Mouse (Mus musculus): Measurements from ENCODE around the gene Olfr1120. TPM values are rescaled to one million over a fixed set of nuclear protein-coding genes. Genes with fewer than 3 reads are reported as not detected.
"Not testable (repeated sequence)": the region's sequence is repeated elsewhere in the genome, so short reads cannot be mapped to it uniquely, and the experiment has no call there.

Olfr1120 gene
- polyA plus RNA-seq (2015; fragmentation: Nextera tagmentation; extraction: Ambion mirVana) = not detected in 2 replicates

- no peak for TF ChIP-seq CTCF (IDR thresholded peaks at IDR 0.05; ENCODE audit: low read depth)
- Histone ChIP-seq H3K36me3 (ENCODE audit: insufficient read depth, low read length) (no peaks in the 10 kb centered on the region), H3K27ac (no peak within 1 kb of the TSS), H3K9me3 (replicated peaks; ENCODE audit: low read length) (no peaks in the 10 kb centered on the region), H3K9ac (ENCODE audit: low read depth, low read length) (no peak within 1 kb of the TSS), H3K27me3 (ENCODE audit: insufficient read depth, low read length) (no peaks in the 10 kb centered on the region), H3K4me1 (replicated peaks; ENCODE audit: insufficient read depth, low read length) (no peaks in the 10 kb centered on the region), H3K4me3 (replicated peaks; ENCODE audit: low read depth, low read length) (no peak within 1 kb of the TSS), H3K4me2 (ENCODE audit: low read length) (no peak within 1 kb of the TSS)
- ATAC-seq (replicated peaks; ENCODE audit: low FRiP score, low read depth) (no peak), DNase-seq (ENCODE audit: low spot score) (no peak)
- 51% methylated on average over 2 of the region's 2 CpGs for WGBS
These were observed at the start of gene Olfr1120 for GRCm38 (mm10) chr2:87354515-87354914. TSS of gene Olfr1120 (plus strand) at chr2:87354815.

GRCm38 (mm10) chr2:87307281-87307680 is 47.3 kb upstream of the Olfr1120 start, which contains the start of gene Olfr1118:
TSS of gene Olfr1118 (plus strand) at chr2:87307581.
- no peak within 1 kb of the TSS for H3K9ac ChIP-seq (ENCODE audit: low read depth, low read length)
- no peaks in the 10 kb centered on the region for H3K4me1 ChIP-seq (replicated peaks; ENCODE audit: insufficient read depth, low read length)
- no peaks in the 10 kb centered on the region for H3K27me3 ChIP-seq (ENCODE audit: insufficient read depth, low read length)
- no peak for ATAC-seq (replicated peaks; ENCODE audit: low FRiP score, low read depth)
- no peaks in the 10 kb centered on the region for H3K36me3 ChIP-seq (ENCODE audit: insufficient read depth, low read length)
- H3K4me2 ChIP-seq (ENCODE audit: low read length) = no peak within 1 kb of the TSS
- no peak for DNase-seq (ENCODE audit: low spot score)
- no peak within 1 kb of the TSS for H3K4me3 ChIP-seq (replicated peaks; ENCODE audit: low read depth, low read length)
- WGBS = 66% methylated on average over 1 of the region's 1 CpGs
- no peaks in the 10 kb centered on the region for H3K9me3 ChIP-seq (replicated peaks; ENCODE audit: low read length)
- TF ChIP-seq CTCF (IDR thresholded peaks at IDR 0.05; ENCODE audit: low read depth) = no peak
- no peak within 1 kb of the TSS for H3K27ac ChIP-seq

GRCm38 (mm10) chr2:87360121-87360520 is 5.5 kb downstream of the Olfr1120 start:
- not testable (repeated sequence) for H3K27ac ChIP-seq; H3K9me3 ChIP-seq (replicated peaks; ENCODE audit: low read length); H3K4me3 ChIP-seq (replicated peaks; ENCODE audit: low read depth, low read length); H3K4me1 ChIP-seq (replicated peaks; ENCODE audit: insufficient read depth, low read length); ATAC-seq (replicated peaks; ENCODE audit: low FRiP score, low read depth); DNase-seq (ENCODE audit: low spot score); H3K36me3 ChIP-seq (ENCODE audit: insufficient read depth, low read length); H3K9ac ChIP-seq (ENCODE audit: low read depth, low read length); H3K4me2 ChIP-seq (ENCODE audit: low read length); H3K27me3 ChIP-seq (ENCODE audit: insufficient read depth, low read length)
- 83% methylated on average over 2 of the region's 2 CpGs for WGBS

- no peak within 1 kb of the TSS for H3K4me3 ChIP-seq (replicated peaks; ENCODE audit: low read depth, low read length)
- no peaks in the 10 kb centered on the region for H3K27me3 ChIP-seq (ENCODE audit: insufficient read depth, low read length)
- H3K27ac ChIP-seq = no peak within 1 kb of the TSS
- DNase-seq (ENCODE audit: low spot score) (no peak), ATAC-seq (replicated peaks; ENCODE audit: low FRiP score, low read depth) (no peak)
- no peaks in the 10 kb centered on the region for H3K4me1 ChIP-seq (replicated peaks; ENCODE audit: insufficient read depth, low read length)
- 27% methylated on average over 1 of the region's 1 CpGs for WGBS
- TF ChIP-seq CTCF (IDR thresholded peaks at IDR 0.05; ENCODE audit: low read depth) = no peak
- no peak within 1 kb of the TSS for H3K4me2 ChIP-seq (ENCODE audit: low read length)
- no peak within 1 kb of the TSS for H3K9ac ChIP-seq (ENCODE audit: low read depth, low read length)
- no peaks in the 10 kb centered on the region for H3K36me3 ChIP-seq (ENCODE audit: insufficient read depth, low read length)
- no peaks in the 10 kb centered on the region for H3K9me3 ChIP-seq (replicated peaks; ENCODE audit: low read length)
These were observed 15.0 kb downstream of the Olfr1120 start, which contains the start of gene Olfr1121 for GRCm38 (mm10) chr2:87369595-87369994. TSS of gene Olfr1121 (plus strand) at chr2:87369895.

GRCm38 (mm10) chr2:87371726-87372125 is 17.1 kb downstream of the Olfr1120 start:
- Histone ChIP-seq H3K27me3 (ENCODE audit: insufficient read depth, low read length) (no peaks in the 10 kb centered on the region), H3K4me3 (replicated peaks; ENCODE audit: low read depth, low read length) (no peak overlapping the region), H3K36me3 (ENCODE audit: insufficient read depth, low read length) (no peaks in the 10 kb centered on the region), H3K9ac (ENCODE audit: low read depth, low read length) (no peak overlapping the region), H3K4me1 (replicated peaks; ENCODE audit: insufficient read depth, low read length) (no peaks in the 10 kb centered on the region), H3K27ac (no peak overlapping the region), H3K4me2 (ENCODE audit: low read length) (no peak overlapping the region), H3K9me3 (replicated peaks; ENCODE audit: low read length) (no peaks in the 10 kb centered on the region)
- ATAC-seq (replicated peaks; ENCODE audit: low FRiP score, low read depth) (no peak), DNase-seq (ENCODE audit: low spot score) (no peak)
- WGBS = 87% methylated on average over 4 of the region's 4 CpGs
- TF ChIP-seq CTCF (IDR thresholded peaks at IDR 0.05; ENCODE audit: low read depth) = no peak

- Histone ChIP-seq H3K4me3 (replicated peaks; ENCODE audit: low read depth, low read length) (no peak overlapping the region), H3K36me3 (ENCODE audit: insufficient read depth, low read length) (no peaks in the 10 kb centered on the region), H3K9ac (ENCODE audit: low read depth, low read length) (no peak overlapping the region), H3K27ac (no peak overlapping the region), H3K4me2 (ENCODE audit: low read length) (no peak overlapping the region), H3K27me3 (ENCODE audit: insufficient read depth, low read length) (no peaks in the 10 kb centered on the region), H3K4me1 (replicated peaks; ENCODE audit: insufficient read depth, low read length) (no peaks in the 10 kb centered on the region), H3K9me3 (replicated peaks; ENCODE audit: low read length) (no peaks in the 10 kb centered on the region)
- ATAC-seq (replicated peaks; ENCODE audit: low FRiP score, low read depth) (no peak), DNase-seq (ENCODE audit: low spot score) (no peak)
- 83% methylated on average over 2 of the region's 2 CpGs for WGBS
- no peak for TF ChIP-seq CTCF (IDR thresholded peaks at IDR 0.05; ENCODE audit: low read depth)
These were observed 29.3 kb downstream of the Olfr1120 start for GRCm38 (mm10) chr2:87383935-87384334.

GRCm38 (mm10) chr2:87385549-87385948 is 30.9 kb downstream of the Olfr1120 start, which contains the start of gene Olfr1122:
TSS of gene Olfr1122 (plus strand) at chr2:87385849.
- H3K9ac ChIP-seq (ENCODE audit: low read depth, low read length) = no peak within 1 kb of the TSS
- DNase-seq (ENCODE audit: low spot score) = no peak
- H3K4me1 ChIP-seq (replicated peaks; ENCODE audit: insufficient read depth, low read length) = no peaks in the 10 kb centered on the region
- no peaks in the 10 kb centered on the region for H3K27me3 ChIP-seq (ENCODE audit: insufficient read depth, low read length)
- no peak within 1 kb of the TSS for H3K27ac ChIP-seq
- no peak for TF ChIP-seq CTCF (IDR thresholded peaks at IDR 0.05; ENCODE audit: low read depth)
- ATAC-seq (replicated peaks; ENCODE audit: low FRiP score, low read depth) = no peak
- H3K4me3 ChIP-seq (replicated peaks; ENCODE audit: low read depth, low read length) = no peak within 1 kb of the TSS
- WGBS = 85% methylated on average over 2 of the region's 2 CpGs
- no peaks in the 10 kb centered on the region for H3K36me3 ChIP-seq (ENCODE audit: insufficient read depth, low read length)
- no peak within 1 kb of the TSS for H3K4me2 ChIP-seq (ENCODE audit: low read length)
- H3K9me3 ChIP-seq (replicated peaks; ENCODE audit: low read length) = no peaks in the 10 kb centered on the region

GRCm38 (mm10) chr2:87393605-87394004 is 39.0 kb downstream of the Olfr1120 start:
- not testable (repeated sequence) for DNase-seq (ENCODE audit: low spot score); H3K9me3 ChIP-seq (replicated peaks; ENCODE audit: low read length); H3K4me3 ChIP-seq (replicated peaks; ENCODE audit: low read depth, low read length); H3K36me3 ChIP-seq (ENCODE audit: insufficient read depth, low read length); H3K9ac ChIP-seq (ENCODE audit: low read depth, low read length); H3K27me3 ChIP-seq (ENCODE audit: insufficient read depth, low read length); H3K27ac ChIP-seq; H3K4me1 ChIP-seq (replicated peaks; ENCODE audit: insufficient read depth, low read length); ATAC-seq (replicated peaks; ENCODE audit: low FRiP score, low read depth); H3K4me2 ChIP-seq (ENCODE audit: low read length)
- WGBS = 83% methylated on average over 5 of the region's 5 CpGs

- DNase-seq (ENCODE audit: low spot score); H3K4me1 ChIP-seq (replicated peaks; ENCODE audit: insufficient read depth, low read length); H3K9me3 ChIP-seq (replicated peaks; ENCODE audit: low read length); H3K27ac ChIP-seq; H3K27me3 ChIP-seq (ENCODE audit: insufficient read depth, low read length); H3K9ac ChIP-seq (ENCODE audit: low read depth, low read length); H3K36me3 ChIP-seq (ENCODE audit: insufficient read depth, low read length); ATAC-seq (replicated peaks; ENCODE audit: low FRiP score, low read depth); H3K4me3 ChIP-seq (replicated peaks; ENCODE audit: low read depth, low read length); H3K4me2 ChIP-seq (ENCODE audit: low read length): not testable (repeated sequence)
- WGBS = 70% methylated on average over 7 of the region's 7 CpGs
These were observed 40.1 kb downstream of the Olfr1120 start for GRCm38 (mm10) chr2:87394686-87395085.
